23 mouse cellular contexts compared by ENCODE assay signal in the genomic region with DNA sequence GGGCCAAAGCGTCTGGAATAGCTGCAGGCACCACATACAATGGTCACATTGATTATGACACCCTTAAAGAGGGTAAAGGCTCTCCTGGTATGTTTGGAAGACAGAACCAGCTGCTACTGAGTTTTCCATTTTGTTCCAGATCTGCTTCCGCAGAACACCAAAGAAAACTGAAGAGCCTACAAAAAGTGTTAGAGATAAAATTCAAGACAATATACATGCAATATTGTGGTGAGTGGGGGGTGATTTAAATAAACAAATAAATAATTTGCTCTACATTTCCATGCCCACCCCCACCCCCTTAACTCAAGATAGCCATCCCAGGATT. TPM values are rescaled to one million over a fixed set of nuclear protein-coding genes. Genes with fewer than 3 reads are reported as not detected.
DNase-seq lines count a peak whose midpoint lies in the region; ATAC-seq and TF ChIP-seq lines count a peak whose summit lies in the region.
"Had no signal": no experiment of that assay in that cellular context is flagged by ENCODE, and none has a peak within 500 bp of the region (broad histone marks: within the 10 kb centered on the region; RNA-seq: fewer than 3 reads in every experiment).

No protein-coding gene starts in this region.

- peaks cover 99% of the 10 kb centered on the region for H3K27me3 ChIP-seq in midbrain, embryonic 11.5 days (ENCODE audit: control insufficient read depth, insufficient read depth, low read length)
- H3K27me3 ChIP-seq in midbrain, postnatal 0 days (ENCODE audit: insufficient read depth, low read length), result peaks cover 95% of the 10 kb centered on the region
- H3K27me3 ChIP-seq in hindbrain, embryonic 12.5 days, result peaks cover 96% of the 10 kb centered on the region
- peaks cover 79% of the 10 kb centered on the region for H3K27me3 ChIP-seq in intestine, embryonic 15.5 days (replicated peaks)

- no peak overlapping the region for H3K9ac ChIP-seq in midbrain, embryonic 11.5 days (ENCODE audit: low read length)
- no peak overlapping the region for H3K9ac ChIP-seq in midbrain, postnatal 0 days (replicated peaks; ENCODE audit: low read length, poor library complexity, severe bottlenecking)
- H3K9ac ChIP-seq in hindbrain, embryonic 12.5 days, result peak overlapping the region; percentile 73
- H3K9ac ChIP-seq in intestine, embryonic 15.5 days, result no peak overlapping the region

- H3K9me3 ChIP-seq in midbrain, embryonic 11.5 days (ENCODE audit: control insufficient read depth, low read length), result no peaks in the 10 kb centered on the region
- H3K9me3 ChIP-seq in midbrain, postnatal 0 days (ENCODE audit: low read length), result no peaks in the 10 kb centered on the region
- H3K9me3 ChIP-seq in hindbrain, embryonic 12.5 days (replicated peaks), result no peaks in the 10 kb centered on the region
- no peaks in the 10 kb centered on the region for H3K9me3 ChIP-seq in intestine, embryonic 15.5 days

- no peak overlapping the region for H3K4me3 ChIP-seq in midbrain, embryonic 11.5 days (ENCODE audit: low read depth, low read length)
- no peak overlapping the region for H3K4me3 ChIP-seq in midbrain, postnatal 0 days (ENCODE audit: low read depth, low read length)
- peak overlapping the region; percentile 44 for H3K4me3 ChIP-seq in hindbrain, embryonic 12.5 days
- H3K4me3 ChIP-seq in intestine, embryonic 15.5 days (replicated peaks), result no peak overlapping the region

- no peak overlapping the region for H3K4me2 ChIP-seq in midbrain, embryonic 11.5 days
- no peak overlapping the region for H3K4me2 ChIP-seq in midbrain, postnatal 0 days (ENCODE audit: low read depth, low read length, poor library complexity, severe bottlenecking)
- peak overlapping the region; percentile 49 for H3K4me2 ChIP-seq in hindbrain, embryonic 12.5 days (replicated peaks)
- 0 out of 2 replicates have a peak overlapping the region, but pooled peaks have one; percentile 62 for H3K4me2 ChIP-seq in intestine, embryonic 15.5 days (replicated peaks)
- H3K4me2 ChIP-seq: liver, embryonic 11.5 days had no signal

- no peaks in the 10 kb centered on the region for H3K36me3 ChIP-seq in midbrain, embryonic 11.5 days (ENCODE audit: control insufficient read depth, insufficient read depth, low read length)
- H3K36me3 ChIP-seq in midbrain, postnatal 0 days (ENCODE audit: insufficient read depth, low read length), result no peaks in the 10 kb centered on the region
- no peaks in the 10 kb centered on the region for H3K36me3 ChIP-seq in hindbrain, embryonic 12.5 days
- no peaks in the 10 kb centered on the region for H3K36me3 ChIP-seq in intestine, embryonic 15.5 days

- H3K4me1 ChIP-seq in midbrain, embryonic 11.5 days (ENCODE audit: control insufficient read depth, insufficient read depth, low read length), result peaks cover 2% of the 10 kb centered on the region; the same call in 1 of the 2 replicates
- H3K4me1 ChIP-seq in midbrain, postnatal 0 days (ENCODE audit: insufficient read depth, low read length), result no peaks in the 10 kb centered on the region
- peaks cover 8% of the 10 kb centered on the region for H3K4me1 ChIP-seq in hindbrain, embryonic 12.5 days
- H3K4me1 ChIP-seq in intestine, embryonic 15.5 days (replicated peaks), result peaks cover 12% of the 10 kb centered on the region

- peak; percentile 91 for DNase-seq in midbrain, embryonic 11.5 days (ENCODE audit: low spot score, missing footprints)
- DNase-seq in midbrain, postnatal 0 days (ENCODE audit: low spot score), result no peak
- DNase-seq in lung, postnatal 36 days, result no peak
- DNase-seq in thymus, adult 18-20 months, result no peak
- DNase-seq in frontal cortex, postnatal 36 days (ENCODE audit: low spot score in 2 of 2), result no peak
- DNase-seq: cerebellum, adult 9-10 months; heart, postnatal 10 days; kidney, postnatal 4 days; lung, adult 2 months; spleen, adult 18-20 months; thymus, adult 2 months had no signal

- 1% methylated on average over 2 of the region's 2 CpGs for WGBS in midbrain, embryonic 11.5 days
- WGBS in midbrain, postnatal 0 days, result 7% methylated on average over 2 of the region's 2 CpGs
- WGBS in hindbrain, embryonic 12.5 days, result 5% methylated on average over 2 of the region's 2 CpGs
- WGBS in intestine, embryonic 15.5 days, result 32% methylated on average over 2 of the region's 2 CpGs

- no peak for ATAC-seq in midbrain, embryonic 11.5 days (ENCODE audit: low FRiP score)
- no peak for ATAC-seq in midbrain, postnatal 0 days (ENCODE audit: low FRiP score)
- ATAC-seq in hindbrain, embryonic 12.5 days (ENCODE audit: low FRiP score), result no peak
- ATAC-seq in intestine, embryonic 15.5 days, result no peak
- ATAC-seq: forebrain, embryonic 14.5 days; midbrain, embryonic 16.5 days had no signal

- no peak for TF ChIP-seq CTCF in midbrain, postnatal 0 days (IDR thresholded peaks at IDR 0.05)

- no peak overlapping the region for H3K27ac ChIP-seq in midbrain, embryonic 11.5 days (ENCODE audit: low read depth, low read length)
- no peak overlapping the region for H3K27ac ChIP-seq in midbrain, postnatal 0 days (ENCODE audit: low read depth, low read length)
- peak overlapping the region; percentile 97 for H3K27ac ChIP-seq in hindbrain, embryonic 12.5 days
- no peak overlapping the region for H3K27ac ChIP-seq in intestine, embryonic 15.5 days

RNA-seq across cellular contexts. Expression of a gene that starts 12.9 kb away (rescaled TPM):
- polyA plus RNA-seq in midbrain, embryonic 11.5 days (2014; fragmentation: Nextera tagmentation; extraction: Ambion mirVana), result not detected in 2 replicates
- total RNA-seq in midbrain, postnatal 0 days (2014; rRNA removed), result not detected in 2 replicates
- not detected in 2 replicates for polyA plus RNA-seq in midbrain, postnatal 0 days (2015; fragmentation: Nextera tagmentation; extraction: Ambion mirVana)
- polyA plus RNA-seq in hindbrain, embryonic 12.5 days (2016; fragmentation: Nextera tagmentation; extraction: Ambion mirVana), result 0.66 and 1.1 TPM in 2 replicates
- polyA plus RNA-seq in intestine, embryonic 15.5 days (2015; fragmentation: Nextera tagmentation; extraction: Ambion mirVana), result 0.55 and 0.73 TPM in 2 replicates
- total RNA-seq: common myeloid progenitor, adult 5-6 weeks; heart, postnatal 10 days; layer of hippocampus, postnatal 10 days; left cerebral cortex, adult 8-10 months; megakaryocyte-erythroid progenitor cell, adult 5-6 weeks had no signal
- polyA plus RNA-seq: C2C12; embryonic facial prominence, embryonic 11.5 days; forebrain, embryonic 14.5 days; liver, embryonic 11.5 days; midbrain, embryonic 16.5 days had no signal

RNA-seq across cellular contexts. Expression of a gene that starts 23.3 kb away (rescaled TPM):
- polyA plus RNA-seq in midbrain, embryonic 11.5 days (2014; fragmentation: Nextera tagmentation; extraction: Ambion mirVana), result not detected in 2 replicates
- not detected in 2 replicates for total RNA-seq in midbrain, postnatal 0 days (2014; rRNA removed)
- not detected in 2 replicates for polyA plus RNA-seq in midbrain, postnatal 0 days (2015; fragmentation: Nextera tagmentation; extraction: Ambion mirVana)
- polyA plus RNA-seq in hindbrain, embryonic 12.5 days (2016; fragmentation: Nextera tagmentation; extraction: Ambion mirVana), result 2.5 and 3.3 TPM in 2 replicates
- 0.09 and 0.10 TPM in 2 replicates for polyA plus RNA-seq in intestine, embryonic 15.5 days (2015; fragmentation: Nextera tagmentation; extraction: Ambion mirVana)
- total RNA-seq: common myeloid progenitor, adult 5-6 weeks; heart, postnatal 10 days; layer of hippocampus, postnatal 10 days; megakaryocyte-erythroid progenitor cell, adult 5-6 weeks had no signal
- polyA plus RNA-seq: C2C12; forebrain, embryonic 14.5 days; heart, embryonic 11.5 days; lung, adult 2 months; midbrain, embryonic 16.5 days had no signal

RNA-seq across cellular contexts. Expression of a gene that starts 27.7 kb away (rescaled TPM):
- polyA plus RNA-seq in midbrain, embryonic 11.5 days (2014; fragmentation: Nextera tagmentation; extraction: Ambion mirVana), result not detected in 2 replicates
- 1.2 TPM in 1 of 2 replicates, not detected in the other for total RNA-seq in midbrain, postnatal 0 days (2014; rRNA removed)
- polyA plus RNA-seq in midbrain, postnatal 0 days (2015; fragmentation: Nextera tagmentation; extraction: Ambion mirVana), result not detected in 2 replicates
- polyA plus RNA-seq in hindbrain, embryonic 12.5 days (2016; fragmentation: Nextera tagmentation; extraction: Ambion mirVana), result 3.6 and 4.6 TPM in 2 replicates
- polyA plus RNA-seq in intestine, embryonic 15.5 days (2015; fragmentation: Nextera tagmentation; extraction: Ambion mirVana), result 1.2 and 1.6 TPM in 2 replicates
- total RNA-seq: common myeloid progenitor, adult 5-6 weeks; layer of hippocampus, postnatal 10 days; left cerebral cortex, adult 8-10 months; megakaryocyte-erythroid progenitor cell, adult 5-6 weeks had no signal
- polyA plus RNA-seq: C2C12; forebrain, embryonic 14.5 days; heart, embryonic 11.5 days; midbrain, embryonic 16.5 days had no signal

RNA-seq across cellular contexts. Expression of a gene that starts 27.7 kb away (rescaled TPM):
- 0.07 and 0.14 TPM in 2 replicates for polyA plus RNA-seq in midbrain, embryonic 11.5 days (2014; fragmentation: Nextera tagmentation; extraction: Ambion mirVana)
- 11.6 TPM in 1 of 2 replicates, not detected in the other for total RNA-seq in midbrain, postnatal 0 days (2014; rRNA removed)
- not detected in 2 replicates for polyA plus RNA-seq in midbrain, postnatal 0 days (2015; fragmentation: Nextera tagmentation; extraction: Ambion mirVana)
- 69.6 and 83.5 TPM in 2 replicates for polyA plus RNA-seq in hindbrain, embryonic 12.5 days (2016; fragmentation: Nextera tagmentation; extraction: Ambion mirVana)
- polyA plus RNA-seq in intestine, embryonic 15.5 days (2015; fragmentation: Nextera tagmentation; extraction: Ambion mirVana), result 18.8 and 19.2 TPM in 2 replicates
- total RNA-seq: common myeloid progenitor, adult 5-6 weeks; heart, postnatal 10 days; layer of hippocampus, postnatal 10 days; left cerebral cortex, adult 8-10 months; megakaryocyte-erythroid progenitor cell, adult 5-6 weeks had no signal
- polyA plus RNA-seq: C2C12; forebrain, embryonic 14.5 days; midbrain, embryonic 16.5 days had no signal

RNA-seq across cellular contexts. Expression of a gene that starts 35.0 kb away (rescaled TPM):
- 0.11 TPM in 1 of 2 replicates, not detected in the other for polyA plus RNA-seq in midbrain, embryonic 11.5 days (2014; fragmentation: Nextera tagmentation; extraction: Ambion mirVana)
- 0.05 TPM in 1 of 2 replicates, not detected in the other for total RNA-seq in midbrain, postnatal 0 days (2014; rRNA removed)
- polyA plus RNA-seq in midbrain, postnatal 0 days (2015; fragmentation: Nextera tagmentation; extraction: Ambion mirVana), result not detected in 2 replicates
- 0.14 and 0.46 TPM in 2 replicates for polyA plus RNA-seq in hindbrain, embryonic 12.5 days (2016; fragmentation: Nextera tagmentation; extraction: Ambion mirVana)
- polyA plus RNA-seq in intestine, embryonic 15.5 days (2015; fragmentation: Nextera tagmentation; extraction: Ambion mirVana), result 4.2 and 5.1 TPM in 2 replicates
- total RNA-seq: common myeloid progenitor, adult 5-6 weeks; left cerebral cortex, adult 8-10 months; megakaryocyte-erythroid progenitor cell, adult 5-6 weeks had no signal
- polyA plus RNA-seq: C2C12; midbrain, embryonic 16.5 days had no signal

Comparison
In these comparisons a context has a peak if more than half of its experiments do, and no peak if none do; other contexts are left out.
1. H3K4me2 ChIP-seq: peak in hindbrain, embryonic 12.5 days (single experiment) and intestine, embryonic 15.5 days (single experiment); none in midbrain, embryonic 11.5 days (single experiment) and midbrain, postnatal 0 days (single experiment).